25 mouse cellular contexts compared by ENCODE assay signal in genomic region chr6:119487085-119487458, GRCm38 (mm10). TPM values are rescaled to one million over a fixed set of nuclear protein-coding genes. Genes with fewer than 3 reads are reported as not detected.
"Had no signal": no experiment of that assay in that cellular context is flagged by ENCODE, and none has a peak within 500 bp of the region (broad histone marks: within the 10 kb centered on the region; RNA-seq: fewer than 3 reads in every experiment).

No protein-coding gene starts in this region.

- H3K4me3 ChIP-seq: layer of hippocampus, adult 2 months; limb, embryonic 10.5 days; limb, embryonic 13.5 days; megakaryocyte, embryonic 14.5 days; midbrain, embryonic 10.5 days; midbrain, embryonic 13.5 days; neural tube, embryonic 12.5 days; neural tube, embryonic 15.5 days had no signal

- H3K9me3 ChIP-seq: limb, embryonic 10.5 days; limb, embryonic 13.5 days; megakaryocyte, embryonic 14.5 days; midbrain, embryonic 10.5 days; midbrain, embryonic 13.5 days; neural tube, embryonic 12.5 days; neural tube, embryonic 15.5 days had no signal

- ATAC-seq: inflammation-experienced regulatory T-cells, adult 6 months; liver, postnatal 0 days; lung, postnatal 0 days; midbrain, embryonic 13.5 days had no signal

- H3K9ac ChIP-seq: limb, embryonic 13.5 days; liver, embryonic 14.5 days; liver, postnatal 0 days; lung, embryonic 14.5 days; midbrain, embryonic 13.5 days; neural tube, embryonic 12.5 days; neural tube, embryonic 15.5 days had no signal

- H3K27me3 ChIP-seq: limb, embryonic 13.5 days; neural tube, embryonic 12.5 days; neural tube, embryonic 15.5 days had no signal

- H3K27ac ChIP-seq: kidney, postnatal 0 days; layer of hippocampus, adult 2 months; limb, embryonic 10.5 days; limb, embryonic 13.5 days; liver, embryonic 14.5 days; macrophage; midbrain, embryonic 10.5 days; midbrain, embryonic 13.5 days; neural tube, embryonic 12.5 days; neural tube, embryonic 15.5 days had no signal

- H3K4me2 ChIP-seq: limb, embryonic 13.5 days; lung, embryonic 14.5 days; midbrain, embryonic 13.5 days; neural tube, embryonic 12.5 days; neural tube, embryonic 15.5 days had no signal

- DNase-seq: kidney, adult 18-20 months; kidney, adult 9 months; liver; liver, postnatal 0 days; lung, embryonic 14.5 days; right cerebral cortex, adult 18-20 months; right cerebral cortex, postnatal 14 days; right cerebral cortex, postnatal 4 days; spleen, adult 18-20 months; thymus, adult 2 months; thymus, postnatal 14 days; thymus, postnatal 4 days had no signal

RNA-seq across cellular contexts. Expression of gene Wnt5b, which starts 57.1 kb away (rescaled TPM):
- polyA plus RNA-seq: macrophage had no signal
